Mouse (Mus musculus) kidney, adult 2 months (tissue): ENCODE measurements at regions not wholly inside any gene's neighbourhood (a gene's known extent, or its start where the extent isn't known, plus 50 kb on each side); places are given as distances from the start of the nearest gene placed in this dataset.

Source experiments
- DNase-seq: peaks from one replicate; pipeline ENCODE4 v3.0.0; 2021
- H3K27ac ChIP-seq: fragments of 200-500 bp; 2 replicates; pipeline ENCODE4 v1.5.1; 2012; ENCODE audit warnings: low read depth, low read length, control low read depth, inconsistent platforms; ENCODE audit not compliant: insufficient read depth
- H3K27me3 ChIP-seq: fragments of 200-500 bp; replicated peaks from 2 replicates; pipeline ENCODE4 v1.6.1; 2012; ENCODE audit warnings: mild to moderate bottlenecking, moderate library complexity, low read length, inconsistent platforms; ENCODE audit not compliant: control insufficient read depth, insufficient read depth
- H3K36me3 ChIP-seq: fragments of 200-500 bp; 2 replicates; pipeline ENCODE4 v1.6.1; 2012; ENCODE audit warnings: mild to moderate bottlenecking, moderate library complexity, low read length, inconsistent platforms; ENCODE audit not compliant: control insufficient read depth, insufficient read depth
- H3K4me1 ChIP-seq: fragments of 200-500 bp; 2 replicates; pipeline ENCODE4 v1.6.1; 2011; ENCODE audit warnings: low read length; ENCODE audit not compliant: control insufficient read depth, insufficient read depth
- H3K4me3 ChIP-seq: fragments of 200-500 bp; 2 replicates; pipeline ENCODE4 v1.5.1; 2011; ENCODE audit warnings: mild to moderate bottlenecking, low read depth, low read length, control low read depth; ENCODE audit not compliant: insufficient read depth
- CTCF ChIP-seq: fragments of 200-500 bp; conservative IDR thresholded peaks from 2 replicates; pipeline ENCODE4 v1.5.1; 2011; ENCODE audit warnings: low read depth, mild to moderate bottlenecking, control low read depth, low read length, moderate library complexity, mixed read lengths; ENCODE audit not compliant: insufficient read depth, insufficient read length
- POLR2A ChIP-seq: fragments of 200-500 bp; IDR thresholded peaks from one replicate; pipeline ENCODE4 v1.6.1; 2011; ENCODE audit warnings: low read depth, low read length, control low read depth
- WGBS: fragments of 180-500 bp; shearing (Covaris S2); methylation state at CpG from one replicate; pipeline ENCODE4 v1.1.7; 2018; 5-methylcytosine and 5-hydroxymethylcytosine counted together

- no peaks in the 10 kb centered on the region for H3K36me3 ChIP-seq
- no peak overlapping the region for H3K27ac ChIP-seq
- TF ChIP-seq POLR2A = no peak
- TF ChIP-seq CTCF = no peak
- WGBS = 82% methylated on average over 7 of the region's 7 CpGs
- no peak for DNase-seq
- H3K4me3 ChIP-seq = no peak overlapping the region
- no peaks in the 10 kb centered on the region for H3K27me3 ChIP-seq
- H3K4me1 ChIP-seq = no peaks in the 10 kb centered on the region
These were observed 95.7 kb upstream of the Rbpj start for GRCm38 (mm10) chr5:53370272-53370671.

- no peak for TF ChIP-seq CTCF
- TF ChIP-seq POLR2A = no peak
- H3K27ac ChIP-seq = no peak overlapping the region
- 83% methylated on average over 3 of the region's 3 CpGs for WGBS
- no peak for DNase-seq
- no peaks in the 10 kb centered on the region for H3K36me3 ChIP-seq
- no peaks in the 10 kb centered on the region for H3K27me3 ChIP-seq
- no peaks in the 10 kb centered on the region for H3K4me1 ChIP-seq
- no peak overlapping the region for H3K4me3 ChIP-seq
These were observed 94.3 kb upstream of the Rbpj start for GRCm38 (mm10) chr5:53371638-53372037.

GRCm38 (mm10) chr5:53373315-53373714, 92.6 kb upstream of the Rbpj start:
- no peaks in the 10 kb centered on the region for H3K4me1 ChIP-seq
- H3K27me3 ChIP-seq = no peaks in the 10 kb centered on the region
- no peak overlapping the region for H3K4me3 ChIP-seq
- H3K36me3 ChIP-seq = no peaks in the 10 kb centered on the region
- 72% methylated on average over 2 of the region's 2 CpGs for WGBS
- H3K27ac ChIP-seq = no peak overlapping the region
- no peak for TF ChIP-seq CTCF
- no peak for TF ChIP-seq POLR2A
- DNase-seq = no peak

- no peak overlapping the region for H3K4me3 ChIP-seq
- H3K27ac ChIP-seq = no peak overlapping the region
- no peaks in the 10 kb centered on the region for H3K27me3 ChIP-seq
- no peak for DNase-seq
- WGBS = 51% methylated on average over 7 of the region's 7 CpGs
- no peak for TF ChIP-seq CTCF
- TF ChIP-seq POLR2A = no peak
- no peaks in the 10 kb centered on the region for H3K4me1 ChIP-seq
- no peaks in the 10 kb centered on the region for H3K36me3 ChIP-seq
These were observed 89.1 kb upstream of the Rbpj start for GRCm38 (mm10) chr5:53376856-53377255.

GRCm38 (mm10) chr5:53377698-53378097, 88.3 kb upstream of the Rbpj start:
- no peak overlapping the region for H3K27ac ChIP-seq
- TF ChIP-seq CTCF (no peak), POLR2A (no peak)
- no peaks in the 10 kb centered on the region for H3K27me3 ChIP-seq
- H3K36me3 ChIP-seq = no peaks in the 10 kb centered on the region
- 96% methylated on average over 2 of the region's 2 CpGs for WGBS
- no peak overlapping the region for H3K4me3 ChIP-seq
- H3K4me1 ChIP-seq = no peaks in the 10 kb centered on the region
- no peak for DNase-seq

- H3K27me3 ChIP-seq = no peaks in the 10 kb centered on the region
- H3K36me3 ChIP-seq = no peaks in the 10 kb centered on the region
- H3K4me3 ChIP-seq = no peak overlapping the region
- DNase-seq = no peak
- no peaks in the 10 kb centered on the region for H3K4me1 ChIP-seq
- no peak for TF ChIP-seq POLR2A
- TF ChIP-seq CTCF = no peak
- H3K27ac ChIP-seq = no peak overlapping the region
These were observed 87.8 kb upstream of the Rbpj start for GRCm38 (mm10) chr5:53378106-53378505.

- Histone ChIP-seq H3K36me3 (no peaks in the 10 kb centered on the region), H3K4me1 (no peaks in the 10 kb centered on the region), H3K27ac (no peak overlapping the region), H3K4me3 (no peak overlapping the region), H3K27me3 (no peaks in the 10 kb centered on the region)
- 94% methylated on average over 7 of the region's 7 CpGs for WGBS
- DNase-seq = peak; percentile 25
- TF ChIP-seq CTCF (no peak), POLR2A (no peak)
These were observed 87.4 kb upstream of the Rbpj start for GRCm38 (mm10) chr5:53378599-53378998.

GRCm38 (mm10) chr5:53379612-53380011, 86.3 kb upstream of the Rbpj start:
- DNase-seq = peak; percentile 77
- Histone ChIP-seq H3K4me3 (no peak overlapping the region), H3K27ac (no peak overlapping the region), H3K36me3 (no peaks in the 10 kb centered on the region), H3K27me3 (no peaks in the 10 kb centered on the region), H3K4me1 (no peaks in the 10 kb centered on the region)
- TF ChIP-seq POLR2A = no peak
- TF ChIP-seq CTCF = no peak
- 24% methylated on average over 17 of the region's 17 CpGs for WGBS
